Mouse (Mus musculus) liver, embryonic 14.5 days (tissue): ENCODE data around the gene Commd7. TPM values are rescaled to one million over a fixed set of nuclear protein-coding genes. Genes with fewer than 3 reads are reported as not detected.

Experiments
- ATAC-seq: fragments of 200-750 bp; cut with Nextera tagmentation; 2 replicates; pipeline ENCODE4 v1.8.0; 2017; ENCODE audit warnings: moderate number of reproducible peaks, mild to moderate bottlenecking, moderate library complexity; ENCODE audit not compliant: insufficient read depth
- DNase-seq, 3 experiments: peaks; one replicate each; pipeline ENCODE4 v3.0.0-alpha.2; 2012 to 2013; ENCODE audit warnings: low read depth in 3 of 3, low spot score in 3 of 3
- H3K27ac ChIP-seq: fragments of 300-500 bp; sonication (generic); 2 replicates; pipeline ENCODE4 v1.5.1; 2014; ENCODE audit warnings: moderate library complexity, mild to moderate bottlenecking, control low read depth, inconsistent platforms
- H3K27me3 ChIP-seq: fragments of 300-500 bp; sonication (generic); 2 replicates; pipeline ENCODE4 v1.6.1; 2014; ENCODE audit warnings: mild to moderate bottlenecking, low read length, moderate library complexity; ENCODE audit not compliant: control insufficient read depth, insufficient read depth
- H3K36me3 ChIP-seq: fragments of 300-500 bp; sonication (generic); replicated peaks from 2 replicates; pipeline ENCODE4 v1.6.1; 2014; ENCODE audit warnings: low read depth; ENCODE audit not compliant: control insufficient read depth, insufficient read depth
- H3K4me1 ChIP-seq, 2 experiments: fragments of 200-500 bp in 1 of 2; fragments of 300-500 bp in 1 of 2; sonication (generic) in 1 of 2; replicated peaks; 2 replicates each; pipeline ENCODE4 v1.6.1; 2012 to 2014; ENCODE audit warnings: antibody characterized with exemption in 1 of 2, inconsistent platforms in 1 of 2, low read length in 1 of 2; ENCODE audit not compliant: control insufficient read depth in 2 of 2, insufficient read depth in 2 of 2
- H3K4me2 ChIP-seq: fragments of 300-500 bp; sonication (generic); 2 replicates; pipeline ENCODE4 v1.6.1; 2014; ENCODE audit warnings: low read depth, mild to moderate bottlenecking, control low read depth, moderate library complexity
- H3K4me3 ChIP-seq, 2 experiments: fragments of 200-500 bp in 1 of 2; fragments of 300-500 bp in 1 of 2; sonication (generic) in 1 of 2; 2 replicates each; pipeline ENCODE4 v1.5.1; 2012 to 2014; ENCODE audit warnings: low read depth in 2 of 2, low read length in 2 of 2, mild to moderate bottlenecking in 2 of 2, control low read depth in 1 of 2, inconsistent platforms in 1 of 2, moderate library complexity in 1 of 2; ENCODE audit not compliant: insufficient read depth in 1 of 2
- H3K9ac ChIP-seq: fragments of 300-500 bp; sonication (generic); replicated peaks from 2 replicates; pipeline ENCODE4 v1.6.1; 2014; ENCODE audit warnings: mild to moderate bottlenecking, control low read depth, moderate library complexity
- H3K9me3 ChIP-seq: fragments of 300-500 bp; sonication (generic); 2 replicates; pipeline ENCODE4 v1.6.1; 2016; ENCODE audit warnings: low read length, mixed read lengths; ENCODE audit not compliant: control insufficient read depth
- CTCF ChIP-seq: IDR thresholded peaks from 2 replicates; pipeline ENCODE4 v1.5.1; 2016; ENCODE audit warnings: antibody characterized with exemption, low read depth, control low read depth
- EP300 ChIP-seq: IDR thresholded peaks from 2 replicates; pipeline ENCODE4 v1.6.1; 2016; ENCODE audit warnings: antibody characterized with exemption, low read depth
- WGBS: fragments of 180-500 bp; shearing (Covaris S2); extraction: QIAGEN DNeasy Blood & Tissue Kit; methylation state at CpG from one replicate; pipeline ENCODE4 v1.1.7; 2014; ENCODE audit not compliant: insufficient replicate concordance; 5-methylcytosine and 5-hydroxymethylcytosine counted together
- polyA plus RNA-seq, 2 experiments: library from polyadenylated mRNA; depleted of rRNA in 1 of 2; stranded (reverse) in 1 of 2; unstranded in 1 of 2; fragments of >200 nt; fragmentation: Nextera tagmentation in 1 of 2; extraction: Ambion mirVana in 1 of 2; gene quantifications; 2 replicates each; pipeline versions ENCODE4 v1.2.1 to v1.2.3; 2012 to 2014

Commd7 gene
- polyA plus RNA-seq, 2 experiments: 9.5 to 24.9 TPM

DNA sequence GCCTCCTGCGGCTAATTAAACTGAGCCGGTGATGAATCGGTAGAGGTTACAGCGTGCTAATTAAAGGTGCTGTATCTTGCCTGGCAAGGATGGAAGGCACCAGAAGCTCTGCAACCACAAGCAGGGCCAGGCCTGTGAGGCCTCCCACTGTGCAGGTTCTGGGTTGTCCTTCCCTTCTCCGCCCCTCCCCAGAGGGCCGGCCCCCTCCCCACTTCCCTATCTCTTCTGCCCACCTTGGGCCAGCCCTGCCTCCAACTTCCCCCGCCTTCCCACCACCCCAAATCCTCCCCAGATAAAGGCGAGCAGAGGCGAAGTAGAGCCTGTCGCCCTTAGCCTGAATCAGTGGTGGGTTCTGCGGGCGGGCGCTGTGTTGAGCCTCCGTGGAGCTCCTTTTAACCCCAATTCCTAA is 48.9 kb downstream of the Commd7 start:
- TF ChIP-seq CTCF (no peak), EP300 (peak; percentile 84)
- Histone ChIP-seq H3K27ac (peak overlapping the region; percentile 83), H3K36me3 (no peaks in the 10 kb centered on the region), H3K4me1 (peaks cover 32 to 58% of the 10 kb centered on the region in 2 experiments), H3K4me3 (peak overlapping the region; percentile 36 to 44; a peak in 3 of 4 replicates), H3K27me3 (no peaks in the 10 kb centered on the region), H3K4me2 (peak overlapping the region; percentile 78), H3K9ac (peak overlapping the region; percentile 68), H3K9me3 (no peaks in the 10 kb centered on the region)
- 8% methylated on average over 14 of the region's 14 CpGs for WGBS
- ATAC-seq: peak; percentile 84
- DNase-seq: peak in 1 of 3 experiments; percentile 64

DNA sequence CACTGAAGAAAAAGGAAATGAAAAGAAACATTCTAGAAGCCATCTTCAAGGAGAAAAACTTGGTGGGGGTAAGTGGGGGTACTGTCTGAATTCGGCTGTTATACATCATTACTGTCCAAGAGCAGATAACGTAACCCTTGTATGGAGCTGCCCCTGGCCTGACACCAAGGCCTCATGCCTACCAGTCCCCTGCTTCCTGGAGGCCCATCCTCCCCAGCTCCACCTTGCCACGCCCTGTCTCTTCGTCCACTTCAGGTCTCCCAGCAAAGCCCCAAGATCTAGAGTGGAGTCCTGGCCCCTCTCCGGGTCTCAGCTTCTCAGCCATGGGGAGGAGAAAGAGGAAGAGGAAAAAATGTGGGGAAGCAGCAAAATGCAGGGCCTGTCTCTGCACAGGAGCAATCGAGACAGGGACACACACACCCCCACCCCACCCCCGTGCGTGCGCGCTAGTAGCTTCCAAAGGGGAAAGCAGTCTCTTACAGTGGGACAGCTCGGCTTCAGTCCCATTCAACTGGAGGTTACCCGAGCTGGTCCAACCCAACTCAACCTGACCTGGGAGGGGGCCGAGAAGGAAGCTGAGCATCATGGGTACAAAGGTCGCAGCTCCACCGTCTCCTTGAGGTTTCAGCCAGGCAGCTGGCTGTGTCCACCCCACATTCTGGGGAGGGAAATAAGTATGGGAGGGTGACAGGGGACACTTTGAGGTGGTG is 49.5 kb downstream of the Commd7 start:
- H3K4me3 ChIP-seq: peak overlapping the region; percentile 36 to 44
- WGBS: 8% methylated on average over 15 of the region's 15 CpGs

DNA sequence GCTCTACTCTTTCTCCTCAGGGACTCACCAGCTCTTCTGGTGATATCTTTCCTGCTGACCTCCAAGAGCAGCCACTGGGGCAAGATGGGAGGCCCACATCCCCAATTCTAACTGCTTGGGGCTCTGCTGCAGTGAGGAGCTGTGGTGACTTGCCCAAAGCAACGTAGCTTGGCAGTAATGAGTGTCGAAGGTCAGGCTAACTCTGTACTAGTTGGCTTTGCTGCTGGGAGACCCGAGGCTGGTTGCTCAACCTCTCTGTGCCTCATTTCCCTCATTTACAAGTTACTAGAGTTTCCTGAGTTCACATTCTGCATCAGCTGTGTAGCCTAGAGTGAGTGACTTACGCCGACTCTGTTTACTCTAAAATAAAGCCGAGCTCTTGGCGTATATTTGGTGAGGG is 51.2 kb downstream of the Commd7 start:
- DNase-seq (no peak), ATAC-seq (no peak)
- Histone ChIP-seq H3K4me3 (no peak overlapping the region), H3K9ac (no peak overlapping the region), H3K27ac (no peak overlapping the region), H3K4me1 (peaks cover 44 to 65% of the 10 kb centered on the region in 2 experiments), H3K4me2 (no peak overlapping the region), H3K36me3 (no peaks in the 10 kb centered on the region), H3K9me3 (no peaks in the 10 kb centered on the region), H3K27me3 (no peaks in the 10 kb centered on the region)
- WGBS: 68% methylated on average over 7 of the region's 7 CpGs
- TF ChIP-seq CTCF (no peak), EP300 (no peak)

More for the DNA sequence above, 49.5 kb downstream of the Commd7 start:
- TF ChIP-seq EP300: no peak
- no peak for TF ChIP-seq CTCF
- Histone ChIP-seq H3K27me3 (no peaks in the 10 kb centered on the region), H3K4me2 (peak overlapping the region; percentile 78), H3K36me3 (no peaks in the 10 kb centered on the region), H3K27ac (peak overlapping the region; percentile 83), H3K9ac (peak overlapping the region; percentile 68), H3K9me3 (no peaks in the 10 kb centered on the region), H3K4me1 (peaks cover 32 to 58% of the 10 kb centered on the region in 2 experiments)
- ATAC-seq (peak; percentile 55), DNase-seq (no peak)

DNA sequence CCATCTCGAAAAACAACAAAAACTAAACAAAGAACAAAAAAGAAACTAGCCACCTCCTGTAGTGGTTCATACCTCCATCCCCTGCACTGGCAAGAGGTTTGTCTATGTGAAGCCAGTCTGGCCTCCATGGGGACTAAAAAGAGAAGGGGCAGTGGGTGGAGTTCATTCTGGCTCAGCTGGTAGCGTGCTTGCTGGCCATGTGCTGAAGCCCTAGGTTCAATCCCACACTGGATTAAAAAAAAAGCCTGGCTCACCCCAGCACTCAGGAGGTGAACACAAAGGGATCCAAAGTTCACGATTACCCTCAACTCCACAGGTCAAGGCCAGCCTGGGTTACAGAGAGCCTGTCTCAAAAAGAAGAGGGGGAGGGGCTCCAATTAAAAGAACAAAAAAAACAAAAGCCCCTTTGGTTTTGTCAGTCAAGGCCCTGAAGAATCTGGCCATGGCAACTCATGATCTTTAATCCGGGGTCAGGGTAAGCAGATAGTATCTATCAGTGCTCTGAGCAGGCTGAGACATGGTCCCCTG is 52.1 kb downstream of the Commd7 start:
- no peaks in the 10 kb centered on the region for H3K27me3 ChIP-seq
- TF ChIP-seq EP300 (no peak), CTCF (no peak)
- H3K9ac ChIP-seq: no peak overlapping the region
- H3K4me3 ChIP-seq: no peak overlapping the region
- 59% methylated on average over 4 of the region's 4 CpGs for WGBS
- H3K36me3 ChIP-seq: no peaks in the 10 kb centered on the region
- H3K9me3 ChIP-seq: no peaks in the 10 kb centered on the region
- ATAC-seq: no peak
- DNase-seq: no peak
- H3K4me2 ChIP-seq: no peak overlapping the region
- peaks cover 46 to 67% of the 10 kb centered on the region in 2 experiments for H3K4me1 ChIP-seq
- H3K27ac ChIP-seq: no peak overlapping the region

- H3K27ac ChIP-seq: no peak overlapping the region
- H3K4me2 ChIP-seq: no peak overlapping the region
- H3K9me3 ChIP-seq: no peaks in the 10 kb centered on the region
- no peak for TF ChIP-seq EP300
- TF ChIP-seq CTCF: no peak
- 81% methylated on average over 3 of the region's 3 CpGs for WGBS
- no peak overlapping the region for H3K9ac ChIP-seq
- H3K4me1 ChIP-seq: peaks cover 48 to 69% of the 10 kb centered on the region in 2 experiments
- no peaks in the 10 kb centered on the region for H3K36me3 ChIP-seq
- H3K27me3 ChIP-seq: no peaks in the 10 kb centered on the region
- ATAC-seq: no peak
- no peak for DNase-seq
- H3K4me3 ChIP-seq: no peak overlapping the region
Observed at GRCm38 (mm10) chr2:153580042-153580441, 52.5 kb downstream of the Commd7 start.
